Mouse (Mus musculus): ENCODE results near the gene Fam110a.
A peak's percentile ranks its signal among the peaks of the same experiment; 100 is the strongest.

Gene Fam110a

DNA sequence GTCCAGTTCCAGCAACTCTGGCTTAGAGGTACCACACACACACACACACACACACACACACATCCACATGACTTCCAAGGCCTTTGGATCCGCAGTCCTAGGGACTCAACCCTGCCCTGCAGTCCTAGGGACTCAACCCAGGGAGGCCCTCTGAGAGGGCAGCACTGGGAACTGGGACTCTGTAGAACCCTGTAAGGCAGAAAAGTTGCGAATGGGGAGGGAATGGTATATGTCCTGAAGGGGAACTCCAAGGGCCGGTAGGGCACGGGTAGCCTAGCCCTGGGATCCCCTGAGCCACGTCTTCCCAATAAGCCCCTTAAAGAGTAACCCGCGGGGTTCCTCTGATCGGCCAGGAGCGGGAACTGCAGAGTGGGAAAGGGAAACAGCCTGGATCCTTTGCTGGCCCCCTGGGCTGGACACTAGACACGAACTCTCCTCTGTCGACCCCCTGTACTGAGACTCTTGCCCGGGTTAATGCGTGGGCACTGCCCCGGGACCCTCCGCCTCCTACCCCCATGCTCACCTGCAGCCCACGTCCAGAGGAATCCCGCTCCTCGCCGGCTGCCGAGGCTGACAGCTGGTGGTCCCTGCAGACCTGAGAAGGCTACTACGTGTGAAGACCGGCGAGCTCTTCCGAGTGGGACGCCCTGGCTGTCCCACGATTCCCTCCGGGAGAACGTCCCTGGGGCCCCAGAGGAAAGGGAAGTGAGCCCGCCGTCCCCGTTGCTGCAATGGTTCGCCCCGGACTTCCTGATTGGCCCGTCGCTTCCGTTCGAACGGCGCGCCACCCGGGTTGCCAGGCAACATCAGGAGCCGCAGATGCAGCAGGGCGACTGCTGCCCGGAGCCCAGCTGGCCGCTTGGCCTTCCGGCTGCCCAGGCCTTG lies at the start of gene Fam110a:
Gene Fam110a (minus strand): TSS at position 750 of the 885 bp plus-strand sequence.
- peak; percentile 91 for DNase-seq (ENCODE audit: low read depth)

- peak; percentile 95 for DNase-seq (ENCODE audit: low read depth)
Observed at GRCm38 (mm10) chr2:152029252-152030082, 49.4 kb upstream of the Fam110a start.

DNA sequence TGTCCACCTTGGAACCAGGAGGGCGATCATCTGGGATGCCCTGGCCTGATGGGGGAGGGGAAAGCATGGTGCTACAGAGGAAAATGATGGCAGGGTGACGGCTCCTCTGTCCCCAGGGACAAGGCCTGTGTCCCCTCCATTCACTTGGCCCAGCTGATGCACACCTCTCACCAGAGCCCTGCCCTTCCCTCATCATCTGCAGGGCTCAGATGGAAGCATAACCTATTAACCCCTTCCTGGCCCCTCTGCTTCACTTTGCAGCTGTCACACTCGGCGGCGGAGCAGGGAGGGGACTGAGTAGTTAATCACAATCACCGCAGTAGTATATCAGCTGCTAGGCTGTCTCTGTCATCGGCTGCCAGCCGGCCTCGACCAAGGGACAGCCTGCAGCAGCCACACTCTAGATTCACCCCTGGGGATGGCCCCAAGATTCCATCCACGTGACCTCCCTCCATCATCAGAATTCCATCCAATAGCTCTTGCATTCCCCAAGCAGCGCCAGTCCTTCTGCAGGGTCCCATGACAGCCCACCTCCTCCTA lies 44.9 kb upstream of the Fam110a start:
- DNase-seq (ENCODE audit: low read depth): no peak

DNA sequence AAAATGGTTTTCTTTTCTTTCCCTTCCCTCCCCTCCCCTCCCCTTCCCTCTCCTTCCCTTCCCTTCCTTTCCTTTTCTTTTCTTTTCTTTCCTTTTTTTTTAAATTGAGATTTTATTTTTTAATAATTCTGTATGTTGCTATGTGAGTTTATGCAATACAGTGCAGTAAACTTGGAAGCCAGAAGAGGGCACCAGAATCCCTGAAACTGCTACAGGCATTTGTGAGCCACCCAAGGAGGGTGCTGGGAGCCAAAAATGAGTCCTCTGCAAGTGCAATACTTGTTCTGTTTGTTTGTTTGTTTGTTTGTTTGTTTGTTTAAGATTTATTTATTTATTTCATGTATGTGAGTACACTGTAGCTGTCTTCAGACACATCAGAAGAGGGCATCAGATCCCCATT lies 42.0 kb upstream of the Fam110a start:
- peak; percentile 32 for DNase-seq (ENCODE audit: low read depth)

DNA sequence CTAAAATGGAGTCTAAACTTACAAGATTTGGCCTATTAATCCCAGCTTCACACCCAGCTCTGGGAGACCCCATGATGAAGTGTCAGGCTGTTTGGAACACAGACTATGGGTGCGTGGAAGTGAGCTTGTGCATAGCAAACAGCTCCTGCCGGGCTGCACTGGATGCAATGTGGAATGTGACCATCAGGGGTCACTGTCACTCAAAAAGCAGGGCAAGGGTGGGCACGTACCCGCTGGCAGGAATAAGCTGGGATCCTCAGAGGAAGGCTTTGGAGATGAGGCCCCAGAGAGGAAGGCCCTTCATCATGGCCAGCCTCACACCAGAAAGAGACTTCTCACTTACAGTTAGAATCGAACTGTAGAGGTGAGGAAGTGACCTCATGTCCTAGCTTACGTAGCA lies 40.2 kb upstream of the Fam110a start:
- DNase-seq (ENCODE audit: low read depth): peak; percentile 56

GRCm38 (mm10) chr2:152016666-152017065 lies 36.6 kb upstream of the Fam110a start:
- no peak for DNase-seq (ENCODE audit: low read depth)

- no peak for DNase-seq (ENCODE audit: low read depth)
Observed at GRCm38 (mm10) chr2:152015997-152016396, 36.0 kb upstream of the Fam110a start.

DNA sequence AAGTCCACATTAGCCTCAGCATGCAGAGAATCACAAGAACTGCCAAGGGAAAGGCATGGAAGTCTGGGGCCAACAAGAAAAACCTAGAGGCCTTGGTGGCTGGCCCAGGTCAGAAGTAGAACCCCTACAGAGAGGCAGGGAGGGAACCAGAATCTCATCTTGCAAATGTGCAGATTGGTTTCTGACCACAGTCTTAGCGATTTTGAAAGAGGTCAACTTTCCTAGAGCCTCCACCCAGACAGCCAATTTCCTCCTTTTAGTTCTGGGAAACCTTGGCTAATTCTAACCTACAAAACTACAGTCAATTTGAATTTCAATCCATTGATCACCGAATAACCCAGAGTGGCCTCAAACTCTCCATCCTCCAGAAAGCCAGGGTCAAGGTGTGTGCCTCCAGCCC lies 32.7 kb upstream of the Fam110a start:
- no peak for DNase-seq (ENCODE audit: low read depth)

DNA sequence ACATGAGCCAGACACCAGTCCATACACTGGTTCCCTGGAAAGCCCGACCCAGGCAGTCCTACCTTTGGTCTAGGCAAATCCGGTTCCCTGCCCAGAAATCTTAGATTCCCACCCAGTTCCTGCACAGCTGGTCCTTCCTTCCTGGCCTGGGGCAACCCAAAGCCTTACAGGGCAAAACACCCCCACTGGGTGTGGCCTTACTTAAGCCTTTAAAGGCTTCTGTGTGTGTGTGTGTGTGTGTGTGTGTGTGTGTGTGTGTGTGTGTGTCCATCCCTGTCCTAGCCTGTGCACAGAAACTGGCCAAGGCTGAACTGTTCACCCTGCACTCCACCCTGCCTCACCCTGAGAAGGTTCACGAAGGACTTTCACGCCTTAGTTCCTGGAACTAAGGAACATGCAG lies 32.2 kb upstream of the Fam110a start:
- no peak for DNase-seq (ENCODE audit: low read depth)

DNA sequence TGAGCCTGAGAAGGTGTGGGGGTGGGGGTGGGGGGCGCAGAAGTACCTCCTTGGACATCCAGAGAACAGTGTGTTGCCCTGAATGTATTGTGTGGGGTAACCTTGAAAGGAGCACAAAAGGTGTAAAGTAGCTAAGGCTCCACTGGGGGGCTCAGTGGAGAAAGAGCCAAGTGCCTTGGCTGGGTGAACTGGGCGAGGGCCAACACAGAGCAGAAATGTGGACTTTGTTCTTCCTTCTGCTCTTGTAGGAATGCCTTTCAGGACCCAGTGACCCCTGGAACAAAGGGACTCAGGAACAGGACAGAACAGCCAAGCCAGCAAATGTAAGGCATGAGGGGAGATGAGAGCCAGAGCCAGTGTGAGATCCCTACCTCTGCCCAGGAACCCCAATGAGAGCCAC lies 31.7 kb upstream of the Fam110a start:
- peak; percentile 24 for DNase-seq (ENCODE audit: low read depth)

- no peak for DNase-seq (ENCODE audit: low read depth)
Observed at GRCm38 (mm10) chr2:152010661-152011060, 30.6 kb upstream of the Fam110a start.

- no peak for DNase-seq (ENCODE audit: low read depth)
Observed at GRCm38 (mm10) chr2:152010251-152010650, 30.2 kb upstream of the Fam110a start.

- no peak for DNase-seq (ENCODE audit: low read depth)
Observed at GRCm38 (mm10) chr2:152009061-152009779, 29.2 kb upstream of the Fam110a start.

DNA sequence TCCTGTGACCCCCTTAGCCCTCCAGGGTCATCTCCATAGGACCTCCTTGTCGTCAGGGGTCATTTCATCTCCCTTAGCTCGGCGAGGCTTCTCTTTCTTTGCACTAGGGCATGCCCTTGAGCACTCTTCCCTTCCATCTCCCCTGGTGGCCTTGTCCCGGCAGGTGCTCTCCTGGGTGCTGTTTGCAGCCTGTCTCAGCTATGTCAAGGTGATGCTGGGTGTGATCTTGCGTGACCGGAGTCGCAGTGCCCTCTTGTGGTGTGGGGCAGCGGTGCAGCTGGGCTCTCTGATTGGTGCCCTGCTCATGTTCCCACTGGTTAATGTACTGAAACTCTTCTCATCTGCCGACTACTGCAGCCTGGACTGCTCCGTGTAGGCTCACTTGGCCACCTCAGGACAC lies 27.8 kb upstream of the Fam110a start:
- no peak for DNase-seq (ENCODE audit: low read depth)

GRCm38 (mm10) chr2:152002529-152002928 lies 22.5 kb upstream of the Fam110a start:
- DNase-seq (ENCODE audit: low read depth): no peak

DNA sequence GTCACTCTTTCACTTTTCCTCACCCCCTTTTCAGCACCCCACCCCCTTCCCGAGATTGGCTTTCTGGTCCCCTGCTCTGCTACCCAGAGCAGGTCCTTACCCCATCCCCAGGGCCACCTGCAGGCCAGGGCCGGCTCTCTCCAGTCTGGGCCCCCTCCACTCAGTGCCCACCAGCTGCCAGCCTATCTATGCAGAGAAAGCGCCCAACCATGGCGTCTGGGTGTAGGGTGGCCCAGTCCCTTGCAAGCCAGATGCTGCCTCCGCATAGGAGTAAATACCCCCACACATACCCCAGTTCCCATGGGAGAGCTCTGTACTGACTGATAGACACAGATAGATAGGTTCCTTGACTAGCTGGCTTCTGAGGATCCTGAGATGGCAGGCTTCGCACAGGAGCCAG lies 20.7 kb upstream of the Fam110a start:
- no peak for DNase-seq (ENCODE audit: low read depth)

DNA sequence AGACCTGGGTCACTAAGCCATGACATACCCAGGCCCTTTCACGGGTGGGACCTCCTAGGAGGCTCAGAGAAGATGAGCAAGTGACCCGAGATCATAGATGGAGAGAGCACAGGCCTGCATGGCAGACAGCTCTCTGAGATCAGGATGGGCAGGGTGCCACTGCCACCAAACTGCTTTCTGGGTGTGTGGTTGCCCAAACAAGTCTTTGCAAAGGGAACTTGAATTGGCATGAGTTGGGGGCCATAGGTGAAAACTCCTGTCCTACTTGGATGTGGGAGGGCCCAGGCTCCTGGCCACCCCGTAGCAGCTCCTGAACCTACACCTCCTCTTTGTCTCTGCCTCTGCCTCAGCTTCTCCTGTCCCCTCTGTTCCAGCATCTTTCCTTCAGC lies 20.3 kb upstream of the Fam110a start:
- no peak for DNase-seq (ENCODE audit: low read depth)

- no peak for DNase-seq (ENCODE audit: low read depth)
Observed at GRCm38 (mm10) chr2:151999669-152000290, 19.8 kb upstream of the Fam110a start.

GRCm38 (mm10) chr2:151998932-151999331 lies 18.9 kb upstream of the Fam110a start:
- no peak for DNase-seq (ENCODE audit: low read depth)

- DNase-seq (ENCODE audit: low read depth): no peak
Observed at GRCm38 (mm10) chr2:151998505-151998899, 18.5 kb upstream of the Fam110a start.

GRCm38 (mm10) chr2:151997776-151998504 lies 17.9 kb upstream of the Fam110a start:
- DNase-seq (ENCODE audit: low read depth): no peak
